Mouse (Mus musculus) liver, postnatal 0 days (tissue): Measurements from ENCODE around the gene Creg2.

ENCODE experiments used
- CTCF ChIP-seq: sonication (generic); IDR thresholded peaks from 2 replicates; pipeline ENCODE4 v1.5.1; 2016; ENCODE audit warnings: antibody characterized with exemption, low read depth
- EP300 ChIP-seq: IDR thresholded peaks from 2 replicates; pipeline ENCODE4 v1.6.1; 2016; ENCODE audit warnings: antibody characterized with exemption, low read depth, mild to moderate bottlenecking

DNA sequence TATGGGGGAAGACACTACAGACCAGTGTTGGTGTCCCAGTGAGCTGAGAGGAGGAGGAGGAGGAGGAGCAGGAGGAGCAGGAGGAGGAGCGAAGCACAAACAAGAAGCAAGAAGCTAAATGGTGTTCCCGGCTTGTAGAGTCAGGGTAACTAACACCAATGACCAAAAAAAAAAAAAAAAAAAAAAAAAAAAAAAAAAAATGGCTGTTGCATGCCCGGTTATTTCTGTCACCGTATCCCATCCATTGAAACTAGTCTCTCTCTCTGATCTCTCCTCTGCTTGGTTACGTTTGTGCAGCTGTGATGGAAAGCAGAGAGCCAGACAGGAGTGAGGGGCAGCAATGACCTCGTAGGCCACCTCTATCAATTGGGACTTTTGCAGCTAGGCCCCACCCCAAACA is 35.7 kb downstream of the Creg2 start:
- no peak for TF ChIP-seq EP300
- no peak for TF ChIP-seq CTCF
